Comparison of ENCODE assay signal across 8 mouse cellular contexts in the genomic region with DNA sequence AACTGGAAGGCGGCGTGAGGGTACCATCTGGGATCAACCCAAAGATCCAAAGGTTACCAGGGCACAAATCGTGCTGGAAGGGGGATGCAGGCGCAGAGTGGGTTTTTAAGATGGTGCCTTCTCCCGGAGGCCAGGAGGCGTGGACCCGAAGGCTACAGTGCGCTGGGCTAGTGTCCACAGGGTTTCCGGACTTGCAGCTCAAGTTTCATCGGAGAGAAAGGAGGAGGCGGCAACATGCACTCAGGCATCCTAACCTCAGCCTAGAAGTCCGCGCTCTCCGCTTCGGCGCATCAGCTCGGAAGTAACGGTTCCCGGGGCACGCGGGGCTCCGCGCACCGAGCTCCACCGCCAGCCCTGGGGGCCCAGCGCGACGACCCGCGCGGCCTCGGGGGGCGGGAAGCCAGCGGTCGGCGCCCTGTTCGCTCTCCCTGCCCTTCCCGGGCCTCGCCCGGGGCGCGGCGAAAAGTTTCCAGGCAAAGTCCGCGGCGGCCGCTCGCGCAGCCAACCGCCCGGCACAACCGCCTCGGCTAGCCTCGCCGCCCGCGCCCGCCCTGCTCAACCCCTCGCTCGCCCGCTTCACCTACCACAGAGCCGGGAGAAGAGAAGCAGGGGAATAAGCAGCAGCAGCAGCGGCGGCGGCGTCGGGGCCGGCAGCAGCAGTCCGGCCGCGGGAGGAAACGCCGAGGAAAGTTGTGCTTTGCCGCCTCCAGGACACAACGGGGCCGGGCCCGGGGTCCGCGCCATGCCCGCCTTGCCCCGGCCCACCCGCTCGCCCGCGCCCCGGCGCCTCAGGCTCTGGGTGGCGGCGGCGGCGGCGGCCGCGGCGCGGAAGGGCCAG. TPM values are rescaled to one million over a fixed set of nuclear protein-coding genes. Genes with fewer than 3 reads are reported as not detected.
DNase-seq lines count a peak whose midpoint lies in the region; ATAC-seq and TF ChIP-seq lines count a peak whose summit lies in the region.

No protein-coding gene starts in this region.

- no peaks in the 10 kb centered on the region for H3K36me3 ChIP-seq in forebrain, postnatal 0 days (ENCODE audit: insufficient read depth)
- H3K36me3 ChIP-seq in lung, embryonic 15.5 days, result no peaks in the 10 kb centered on the region

- no peaks in the 10 kb centered on the region for H3K9me3 ChIP-seq in forebrain, postnatal 0 days (ENCODE audit: low read length)
- no peaks in the 10 kb centered on the region for H3K9me3 ChIP-seq in lung, embryonic 15.5 days

- WGBS in forebrain, postnatal 0 days, result 4% methylated on average over 81 of the region's 96 CpGs
- WGBS in lung, embryonic 15.5 days, result 1% methylated on average over 69 of the region's 96 CpGs

- no peaks in the 10 kb centered on the region for H3K27me3 ChIP-seq in forebrain, postnatal 0 days (ENCODE audit: insufficient read depth, low read length)
- H3K27me3 ChIP-seq in lung, embryonic 15.5 days, result no peaks in the 10 kb centered on the region

- ATAC-seq in forebrain, postnatal 0 days, result peak; percentile 29
- peak; percentile 55 for ATAC-seq in lung, embryonic 15.5 days (ENCODE audit: borderline replicate concordance, extremely low read depth, low FRiP score, low TSS enrichment)

- peak overlapping the region; percentile 87 for H3K4me3 ChIP-seq in forebrain, postnatal 0 days (ENCODE audit: low read depth, low read length)
- H3K4me3 ChIP-seq in lung, embryonic 15.5 days, result peak overlapping the region; percentile 98

- TF ChIP-seq CTCF in forebrain, postnatal 0 days (IDR thresholded peaks at IDR 0.05; ENCODE audit: low read depth), result no peak

- peak overlapping the region; percentile 73 for H3K4me2 ChIP-seq in forebrain, postnatal 0 days (ENCODE audit: low read depth)
- H3K4me2 ChIP-seq in lung, embryonic 15.5 days, result peak overlapping the region; percentile 68

- H3K27ac ChIP-seq in forebrain, postnatal 0 days (ENCODE audit: low read depth, low read length), result peak overlapping the region; percentile 90
- peak overlapping the region; percentile 97 for H3K27ac ChIP-seq in lung, embryonic 15.5 days

- H3K9ac ChIP-seq in forebrain, postnatal 0 days, result peak overlapping the region; percentile 84
- H3K9ac ChIP-seq in lung, embryonic 15.5 days, result peak overlapping the region; percentile 93

- intact Hi-C loops in heart, postnatal 14 days (cut with DNase I), result loop anchor here (5.0 kb wide), 1 partner anchor 86 kb away; no protein-coding TSS in a partner anchor

- peak; percentile 75 for DNase-seq in Muller cell, postnatal 12 days (ENCODE audit: inconsistent ontology term)
- DNase-seq in cerebellum, adult 11-12 months, result peak; percentile 48
- peak; percentile 49 for DNase-seq in forebrain, postnatal 0 days
- DNase-seq in heart, postnatal 14 days, result peak; percentile 61 to 64
- DNase-seq in kidney, postnatal 25 days, result peak; percentile 67 to 84
- peak; percentile 73 for DNase-seq in retina, embryonic 14.5 days (ENCODE audit: low spot score)
- DNase-seq in yolk sac, embryonic 10.5 days (ENCODE audit: low spot score), result peak; percentile 68

- no peaks in the 10 kb centered on the region for H3K4me1 ChIP-seq in forebrain, postnatal 0 days (ENCODE audit: insufficient read depth)
- peaks cover 20% of the 10 kb centered on the region for H3K4me1 ChIP-seq in lung, embryonic 15.5 days

RNA-seq across cellular contexts. Expression of gene Nectin3, which starts 2.1 kb away (rescaled TPM):
- total RNA-seq in forebrain, postnatal 0 days (2014; rRNA removed), result 64.1 and 75.4 TPM in 2 replicates
- polyA plus RNA-seq in forebrain, postnatal 0 days (2015; fragmentation: Nextera tagmentation; extraction: Ambion mirVana), result 31.9 and 34.8 TPM in 2 replicates
- total RNA-seq in heart, postnatal 14 days (2021), result 10 to 100 TPM; 13.7 TPM
- 35.5 and 37.9 TPM in 2 replicates for polyA plus RNA-seq in lung, embryonic 15.5 days (2015; fragmentation: Nextera tagmentation; extraction: Ambion mirVana)

Comparison
In these comparisons a context has a peak if more than half of its experiments do, and no peak if none do; other contexts are left out.
1. Peak in every context shown above with its lines: DNase-seq, ATAC-seq, H3K4me3 ChIP-seq and H3K27ac ChIP-seq.